Mouse (Mus musculus) lung, postnatal 0 days (tissue): ENCODE measurements around the gene Cpeb3. TPM values are rescaled to one million over a fixed set of nuclear protein-coding genes. Genes with fewer than 3 reads are reported as not detected.
A peak's percentile ranks its signal among the peaks of the same experiment; 100 is the strongest.

Experiments
- ATAC-seq: fragments of 200-750 bp; cut with Nextera tagmentation; 2 replicates; pipeline ENCODE4 v1.8.0; 2017; ENCODE audit warnings: moderate library complexity
- DNase-seq: peaks from one replicate; pipeline ENCODE4 v3.0.0-alpha.2; 2016; ENCODE audit warnings: low spot score
- H3K27ac ChIP-seq: fragments of 300-500 bp; sonication (generic); 2 replicates; pipeline ENCODE4 v1.5.1; 2014; ENCODE audit warnings: antibody characterized with exemption, mild to moderate bottlenecking, low read length, mixed read lengths
- H3K27me3 ChIP-seq: fragments of 300-500 bp; sonication (generic); replicated peaks from 2 replicates; pipeline ENCODE4 v1.6.1; 2014; ENCODE audit warnings: low read length, mixed read lengths; ENCODE audit not compliant: insufficient read depth
- H3K36me3 ChIP-seq: fragments of 300-500 bp; sonication (generic); 2 replicates; pipeline ENCODE4 v1.6.1; 2014; ENCODE audit warnings: low read length, mixed read lengths; ENCODE audit not compliant: insufficient read depth
- H3K4me1 ChIP-seq: fragments of 300-500 bp; sonication (generic); 2 replicates; pipeline ENCODE4 v1.6.1; 2014; ENCODE audit warnings: antibody characterized with exemption, low read depth, low read length, mixed read lengths; ENCODE audit not compliant: insufficient read depth
- H3K4me2 ChIP-seq: fragments of 300-500 bp; sonication (generic); replicated peaks from 2 replicates; pipeline ENCODE4 v1.6.1; 2014; ENCODE audit warnings: low read depth, mild to moderate bottlenecking, low read length, moderate library complexity, mixed read lengths
- H3K4me3 ChIP-seq: fragments of 300-500 bp; sonication (generic); 2 replicates; pipeline ENCODE4 v1.5.1; 2014; ENCODE audit warnings: low read depth, low read length
- H3K9ac ChIP-seq: fragments of 300-500 bp; sonication (generic); replicated peaks from 2 replicates; pipeline ENCODE4 v1.6.1; 2014; ENCODE audit warnings: low read depth, mild to moderate bottlenecking
- H3K9me3 ChIP-seq: fragments of 300-500 bp; sonication (generic); 2 replicates; pipeline ENCODE4 v1.6.1; 2016; ENCODE audit warnings: low read length, mixed read lengths
- CTCF ChIP-seq: IDR thresholded peaks from 2 replicates; pipeline ENCODE4 v1.5.1; 2016; ENCODE audit warnings: antibody characterized with exemption, mild to moderate bottlenecking
- EP300 ChIP-seq: IDR thresholded peaks from 2 replicates; pipeline ENCODE4 v1.6.1; 2016; ENCODE audit warnings: antibody characterized with exemption, mild to moderate bottlenecking, control low read depth
- WGBS: fragments of 180-500 bp; shearing (Covaris S2); extraction: QIAGEN DNeasy Blood & Tissue Kit; methylation state at CpG from one replicate; pipeline ENCODE4 v1.1.7; 2014; 5-methylcytosine and 5-hydroxymethylcytosine counted together
- polyA plus RNA-seq: library from polyadenylated mRNA; unstranded; fragments of >200 nt; fragmentation: Nextera tagmentation; extraction: Ambion mirVana; gene quantifications from 2 replicates; pipeline ENCODE4 v1.2.1, GENCODE M21; 2015

Cpeb3 gene
- polyA plus RNA-seq = 1.3 and 2.3 TPM in 2 replicates

DNA sequence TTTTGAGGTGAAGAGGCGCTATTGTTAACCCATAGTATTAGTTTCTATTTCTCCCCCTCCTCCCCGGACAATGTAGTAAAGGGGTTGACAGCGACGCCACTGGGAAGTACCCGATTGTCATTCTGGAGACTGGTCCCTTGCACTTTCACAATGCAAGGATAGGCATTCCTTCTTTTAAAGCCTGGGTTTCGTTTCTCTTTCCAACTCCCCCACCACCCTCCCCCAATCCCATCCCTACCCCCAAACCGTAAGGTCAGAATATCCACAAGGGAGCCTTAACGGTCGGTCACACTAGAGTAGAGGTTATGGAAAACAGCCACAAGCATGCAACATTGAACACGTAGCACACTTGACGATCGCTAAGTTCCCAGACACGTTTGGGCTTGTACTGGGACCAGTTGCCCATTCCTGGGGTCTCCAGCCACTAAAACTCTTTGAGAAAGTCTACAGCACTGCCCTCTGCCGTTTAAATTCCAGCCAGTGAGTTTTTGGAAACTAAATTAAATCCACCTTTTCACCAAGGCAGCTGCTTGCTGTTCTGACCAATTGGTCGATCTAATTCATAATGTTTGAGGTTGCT lies at the start of gene Cpeb3:
TSS of gene Cpeb3 (minus strand) at position 426 of the 580 bp plus-strand sequence.
- Histone ChIP-seq H3K27ac (peak within 1 kb of the TSS; percentile 92), H3K36me3 (no peaks in the 10 kb centered on the region), H3K9me3 (no peaks in the 10 kb centered on the region), H3K4me2 (peak within 1 kb of the TSS; percentile 89), H3K4me1 (peaks cover 10% of the 10 kb centered on the region; the same call in 1 of the 2 replicates), H3K4me3 (peak within 1 kb of the TSS; percentile 96), H3K9ac (peak within 1 kb of the TSS; percentile 85), H3K27me3 (no peaks in the 10 kb centered on the region)
- no peak for TF ChIP-seq EP300
- peak; percentile 59 for TF ChIP-seq CTCF
- ATAC-seq = no peak
- DNase-seq = peak; percentile 69
- WGBS = under 1% methylated on average over 15 of the region's 15 CpGs

- H3K4me1 ChIP-seq = no peaks in the 10 kb centered on the region
- H3K27ac ChIP-seq = no peak overlapping the region
- no peaks in the 10 kb centered on the region for H3K27me3 ChIP-seq
- H3K4me3 ChIP-seq = no peak overlapping the region
- H3K4me2 ChIP-seq = no peak overlapping the region
- 79% methylated on average over 9 of the region's 9 CpGs for WGBS
- H3K9ac ChIP-seq = no peak overlapping the region
- H3K36me3 ChIP-seq = no peaks in the 10 kb centered on the region
- ATAC-seq (no peak), DNase-seq (no peak)
- H3K9me3 ChIP-seq = no peaks in the 10 kb centered on the region
- TF ChIP-seq CTCF (no peak), EP300 (no peak)
Observed at GRCm38 (mm10) chr19:37255321-37255720, 46.9 kb upstream of the Cpeb3 start.

DNA sequence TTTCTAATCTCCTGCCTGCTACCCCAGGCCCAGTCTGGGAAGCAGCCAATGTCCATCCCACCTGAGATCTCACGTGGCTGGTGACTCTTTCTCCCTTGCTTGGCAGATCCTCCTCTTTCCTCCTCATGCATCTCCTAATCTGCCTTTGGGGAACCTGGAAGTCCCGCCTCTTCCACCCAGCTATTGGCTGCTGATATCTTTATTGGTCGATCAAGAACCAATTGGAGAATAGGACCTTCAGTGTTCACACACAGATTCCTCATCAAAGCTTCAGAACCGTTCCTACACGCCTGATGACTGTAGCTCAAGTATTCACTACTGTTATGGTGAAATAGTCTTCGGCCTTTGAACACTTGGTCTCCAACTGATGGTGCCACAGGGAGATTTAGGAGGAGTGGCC lies 43.7 kb upstream of the Cpeb3 start:
- no peak for ATAC-seq
- 59% methylated on average over 6 of the region's 6 CpGs for WGBS
- H3K27ac ChIP-seq = no peak overlapping the region
- TF ChIP-seq CTCF (no peak), EP300 (no peak)
- no peaks in the 10 kb centered on the region for H3K36me3 ChIP-seq
- no peak for DNase-seq
- no peaks in the 10 kb centered on the region for H3K4me1 ChIP-seq
- H3K9me3 ChIP-seq = no peaks in the 10 kb centered on the region
- no peak overlapping the region for H3K4me3 ChIP-seq
- H3K27me3 ChIP-seq = no peaks in the 10 kb centered on the region
- no peak overlapping the region for H3K4me2 ChIP-seq
- no peak overlapping the region for H3K9ac ChIP-seq

GRCm38 (mm10) chr19:37248199-37248598 lies 39.8 kb upstream of the Cpeb3 start:
- H3K36me3 ChIP-seq = no peaks in the 10 kb centered on the region
- no peak for ATAC-seq

DNA sequence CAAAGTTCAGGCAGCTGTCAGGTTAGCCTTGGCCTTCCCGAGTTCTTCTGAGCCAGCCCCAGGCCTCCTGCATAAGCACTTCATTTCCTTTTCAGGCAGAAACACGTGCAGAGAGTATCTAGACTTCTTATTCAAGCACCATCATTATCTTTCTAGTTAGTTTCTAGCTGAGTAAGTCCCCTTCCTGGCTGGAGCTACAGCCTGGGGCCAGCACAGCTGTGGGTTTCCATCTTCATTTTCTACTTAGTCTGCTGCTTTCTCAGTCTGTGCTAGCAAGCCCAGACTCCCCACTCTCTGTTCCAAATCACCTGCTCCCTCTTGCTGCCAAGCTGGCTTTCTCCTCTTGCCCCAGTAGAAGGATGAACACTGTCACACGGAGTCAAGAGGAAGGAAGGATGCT lies 38.5 kb upstream of the Cpeb3 start:
- Histone ChIP-seq H3K4me3 (no peak overlapping the region), H3K4me2 (no peak overlapping the region), H3K9me3 (no peaks in the 10 kb centered on the region), H3K27ac (no peak overlapping the region), H3K36me3 (no peaks in the 10 kb centered on the region), H3K9ac (no peak overlapping the region), H3K4me1 (no peaks in the 10 kb centered on the region), H3K27me3 (no peaks in the 10 kb centered on the region)
- ATAC-seq = no peak
- DNase-seq = no peak
- WGBS = 31% methylated on average over 3 of the region's 3 CpGs
- TF ChIP-seq CTCF = no peak
- TF ChIP-seq EP300 = no peak

More at GRCm38 (mm10) chr19:37248199-37248598, 39.8 kb upstream of the Cpeb3 start:
- no peaks in the 10 kb centered on the region for H3K4me1 ChIP-seq
- H3K9me3 ChIP-seq = no peaks in the 10 kb centered on the region
- TF ChIP-seq EP300 (no peak), CTCF (no peak)
- no peaks in the 10 kb centered on the region for H3K27me3 ChIP-seq
- H3K4me3 ChIP-seq = no peak overlapping the region
- H3K27ac ChIP-seq = no peak overlapping the region
- H3K4me2 ChIP-seq = no peak overlapping the region
- WGBS = 67% methylated on average over 3 of the region's 3 CpGs
- DNase-seq = no peak
- no peak overlapping the region for H3K9ac ChIP-seq

DNA sequence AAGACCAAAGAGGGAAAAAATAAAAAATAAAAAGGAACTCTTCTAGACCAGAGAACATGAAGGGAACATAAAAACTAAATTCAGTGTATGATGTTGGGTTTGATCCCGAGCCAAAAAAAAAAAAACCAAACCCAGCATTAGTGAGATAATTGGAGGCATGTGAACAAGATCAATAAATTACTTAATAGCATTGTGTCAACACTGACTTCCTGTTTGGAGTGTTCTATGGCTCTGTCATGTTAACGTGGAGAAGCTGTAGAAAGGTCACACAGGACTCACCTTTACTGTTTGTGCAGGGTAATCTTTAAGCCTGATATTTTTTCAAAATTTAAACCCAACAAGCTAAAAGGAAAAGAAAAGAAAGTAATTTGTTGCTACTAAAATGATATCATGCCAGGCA lies 34.3 kb upstream of the Cpeb3 start:
- Histone ChIP-seq H3K4me1 (no peaks in the 10 kb centered on the region), H3K4me3 (no peak overlapping the region), H3K4me2 (no peak overlapping the region), H3K27ac (no peak overlapping the region), H3K9ac (no peak overlapping the region), H3K9me3 (no peaks in the 10 kb centered on the region), H3K27me3 (no peaks in the 10 kb centered on the region), H3K36me3 (no peaks in the 10 kb centered on the region)
- no peak for TF ChIP-seq CTCF
- TF ChIP-seq EP300 = no peak
- ATAC-seq (no peak), DNase-seq (no peak)
- 24% methylated on average over 2 of the region's 2 CpGs for WGBS

DNA sequence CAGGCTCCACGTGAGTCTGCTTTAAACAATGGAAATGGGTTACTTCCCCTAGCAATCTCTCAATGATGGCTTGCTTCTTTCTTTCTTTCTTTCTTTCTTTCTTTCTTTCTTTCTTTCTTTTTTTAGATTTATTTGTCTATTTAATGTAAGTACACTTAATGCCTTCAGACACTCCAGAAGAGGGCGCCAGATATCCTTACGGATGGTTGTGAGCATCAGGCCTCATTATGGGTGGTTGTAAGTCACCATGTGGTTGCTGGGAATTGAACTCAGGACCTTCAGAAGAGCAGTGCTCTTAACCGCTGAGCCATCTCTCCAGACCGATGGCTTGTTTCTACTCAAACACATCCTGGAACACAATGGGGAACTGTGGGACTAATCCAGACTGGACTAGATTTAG lies 32.8 kb upstream of the Cpeb3 start:
- Histone ChIP-seq H3K27me3 (no peaks in the 10 kb centered on the region), H3K36me3 (no peaks in the 10 kb centered on the region), H3K27ac (no peak overlapping the region), H3K4me3 (no peak overlapping the region), H3K9ac (no peak overlapping the region), H3K4me1 (no peaks in the 10 kb centered on the region), H3K9me3 (no peaks in the 10 kb centered on the region), H3K4me2 (no peak overlapping the region)
- TF ChIP-seq EP300 (no peak), CTCF (peak; percentile 19)
- DNase-seq (no peak), ATAC-seq (no peak)
- WGBS = 65% methylated on average over 5 of the region's 5 CpGs
